Mouse (Mus musculus) MEL (cell line): ENCODE results near the gene Tcf12.
A peak's percentile ranks its signal among the peaks of the same experiment; 100 is the strongest.

Experiments used
- CHD2 ChIP-seq: IDR thresholded peaks from 2 replicates; pipeline ENCODE4 v1.6.1; 2011; ENCODE audit warnings: low read length, improper control_type of control experiment
- E2F4 ChIP-seq: IDR thresholded peaks from 2 replicates; pipeline ENCODE4 v1.6.1; 2011; ENCODE audit warnings: low read depth, low read length, improper control_type of control experiment, borderline replicate concordance
- GATA1 ChIP-seq: IDR thresholded peaks from 2 replicates; pipeline ENCODE4 v1.6.1; 2011; ENCODE audit warnings: low read depth, low read length, improper control_type of control experiment
- HCFC1 ChIP-seq: IDR thresholded peaks from 2 replicates; pipeline ENCODE4 v1.6.1; 2012; ENCODE audit warnings: low read depth, mild to moderate bottlenecking, inconsistent platforms, low read length, improper control_type of control experiment, moderate library complexity
- MYC ChIP-seq: IDR thresholded peaks from 2 replicates; pipeline ENCODE4 v1.6.1; 2011; ENCODE audit warnings: low read depth, mild to moderate bottlenecking, low read length, improper control_type of control experiment, moderate library complexity
- POLR2A ChIP-seq, 2 experiments: IDR thresholded peaks; 2 replicates each; pipeline ENCODE4 v1.6.1; 2011 to 2012; ENCODE audit warnings: low read length in 2 of 2, mild to moderate bottlenecking in 2 of 2, control low read depth in 1 of 2, improper control_type of control experiment in 1 of 2, low read depth in 1 of 2, moderate library complexity in 1 of 2; ENCODE audit not compliant: control insufficient read depth in 1 of 2, insufficient read depth in 1 of 2, poor library complexity in 1 of 2
- POLR2AphosphoS2 ChIP-seq: IDR thresholded peaks from 2 replicates; pipeline ENCODE4 v1.6.1; 2011; ENCODE audit warnings: low read length, improper control_type of control experiment
- RAD21 ChIP-seq: IDR thresholded peaks from 2 replicates; pipeline ENCODE4 v1.6.1; 2011; ENCODE audit warnings: mild to moderate bottlenecking, low read depth, low read length, improper control_type of control experiment
- ZC3H11A ChIP-seq: IDR thresholded peaks from 2 replicates; pipeline ENCODE4 v1.6.1; 2012; ENCODE audit warnings: low read depth, mild to moderate bottlenecking, inconsistent platforms, low read length, improper control_type of control experiment

DNA sequence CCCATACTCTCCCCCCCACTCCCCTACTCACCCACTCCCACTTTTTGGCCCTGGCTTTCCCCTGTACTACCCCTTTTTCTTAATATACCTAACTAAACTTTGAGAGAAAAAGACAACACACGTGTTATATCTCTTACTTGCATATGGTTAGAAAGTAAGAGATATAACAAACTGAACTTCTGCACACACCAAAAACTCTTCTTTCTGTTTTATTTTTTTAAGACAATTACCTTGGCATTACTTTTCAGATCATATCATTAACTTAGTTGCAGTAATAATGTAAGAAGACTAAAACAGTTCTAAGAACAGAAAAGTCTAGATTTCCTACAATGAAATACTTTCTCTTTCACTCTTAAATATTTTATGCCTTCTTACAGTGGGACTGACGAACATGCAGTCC lies 72.3 kb downstream of the Tcf12 start:
- no peak for TF ChIP-seq HCFC1
- TF ChIP-seq ZC3H11A = no peak
- no peak for TF ChIP-seq POLR2A (IDR thresholded peaks at IDR 0.05; ENCODE audit: control insufficient read depth in 1 of 2, insufficient read depth in 1 of 2, low read depth in 1 of 2, low read length in 2 of 2, poor library complexity in 1 of 2)
- peak; percentile 54; the same call in 1 of the 2 replicates for TF ChIP-seq GATA1
- peak; percentile 38; the same call in 1 of the 2 replicates for TF ChIP-seq MYC
- no peak for TF ChIP-seq RAD21
- TF ChIP-seq E2F4 = no peak
- no peak for TF ChIP-seq CHD2
- TF ChIP-seq POLR2AphosphoS2 = no peak
